7 mouse cellular contexts compared by ENCODE assay signal in the genomic region with DNA sequence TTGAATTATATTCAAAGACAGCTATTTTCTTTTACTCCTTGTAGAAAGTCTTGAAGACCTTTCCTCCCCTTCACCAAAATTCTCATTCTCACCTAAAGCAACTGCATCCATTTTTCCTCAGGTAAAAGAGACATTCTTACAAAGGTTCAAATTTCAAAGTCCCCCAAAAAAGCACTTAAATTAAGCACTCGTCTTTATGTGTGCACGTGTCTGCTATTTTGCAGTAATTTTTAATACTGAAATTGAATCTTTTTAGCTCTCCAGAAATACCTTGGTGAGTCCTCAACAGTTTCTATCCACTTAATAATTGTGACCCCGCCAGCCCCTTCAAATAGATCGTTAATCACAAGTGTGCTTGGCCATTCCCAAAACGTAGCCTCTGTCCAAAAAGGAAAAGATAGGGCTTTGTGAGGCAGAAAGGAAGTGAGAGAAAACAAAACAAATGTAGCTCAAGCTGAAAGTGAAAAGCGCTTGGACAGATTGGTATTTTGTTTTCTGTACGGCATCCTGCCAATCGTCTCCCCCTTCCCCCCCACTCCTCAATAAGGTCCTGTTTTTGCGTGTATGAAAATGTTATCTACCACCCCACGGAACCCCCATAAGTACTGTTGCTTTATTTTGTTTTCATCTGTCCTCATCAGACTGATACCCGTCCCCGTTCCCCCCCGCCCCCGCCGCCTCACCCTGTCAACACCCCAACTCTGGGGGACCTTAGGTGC. TPM values are rescaled to one million over a fixed set of nuclear protein-coding genes. Genes with fewer than 3 reads are reported as not detected.
A peak's percentile ranks its signal among the peaks of the same experiment; 100 is the strongest.
DNase-seq lines count a peak whose midpoint lies in the region; ATAC-seq lines count a peak whose summit lies in the region.
"Not testable (repeated sequence)": the region's sequence is repeated elsewhere in the genome, so short reads cannot be mapped to it uniquely, and the experiment has no call there.

No protein-coding gene starts in this region.

- not testable (repeated sequence) for H3K27ac ChIP-seq in embryonic facial prominence, embryonic 15.5 days (replicated peaks); heart, embryonic 11.5 days (ENCODE audit: low read depth, low read length); intestine, embryonic 14.5 days (ENCODE audit: low read depth); limb, embryonic 12.5 days; neural tube, embryonic 15.5 days (replicated peaks)

- WGBS in embryonic facial prominence, embryonic 15.5 days = 2% methylated on average over 15 of the region's 15 CpGs
- whole genome bisulfite sequencing in heart, embryonic 11.5 days (ENCODE audit: insufficient replicate concordance) = 2% methylated on average over 15 of the region's 15 CpGs
- 3% methylated on average over 15 of the region's 15 CpGs for WGBS in intestine, embryonic 14.5 days
- under 1% methylated on average over 15 of the region's 15 CpGs for WGBS in limb, embryonic 12.5 days
- WGBS in neural tube, embryonic 15.5 days = 2% methylated on average over 15 of the region's 15 CpGs

- H3K9me3 ChIP-seq in embryonic facial prominence, embryonic 15.5 days (replicated peaks); heart, embryonic 11.5 days (replicated peaks; ENCODE audit: control insufficient read depth, low read length); intestine, embryonic 14.5 days (ENCODE audit: control insufficient read depth, low read length); limb, embryonic 12.5 days; neural tube, embryonic 15.5 days (replicated peaks): not testable (repeated sequence)

- not testable (repeated sequence) for ATAC-seq in embryonic facial prominence, embryonic 15.5 days (ENCODE audit: insufficient number of reproducible peaks, low FRiP score, low TSS enrichment, low read depth); heart, embryonic 11.5 days (replicated peaks; ENCODE audit: insufficient number of reproducible peaks, low FRiP score, low TSS enrichment); intestine, embryonic 14.5 days (replicated peaks; ENCODE audit: low FRiP score, low TSS enrichment, low read depth); limb, embryonic 12.5 days (ENCODE audit: insufficient number of reproducible peaks, insufficient read depth, low FRiP score, low TSS enrichment, low read depth); neural tube, embryonic 15.5 days (ENCODE audit: low FRiP score)

- peak overlapping the region; percentile 35; the same call in 1 of the 2 replicates for H3K9ac ChIP-seq in embryonic facial prominence, embryonic 15.5 days
- H3K9ac ChIP-seq in heart, embryonic 11.5 days (ENCODE audit: low read depth, low read length) = peak overlapping the region; percentile 86
- peak overlapping the region; percentile 79 for H3K9ac ChIP-seq in intestine, embryonic 14.5 days (ENCODE audit: low read length)
- peak overlapping the region; percentile 72 for H3K9ac ChIP-seq in limb, embryonic 12.5 days (replicated peaks)
- peak overlapping the region; percentile 18; the same call in 1 of the 2 replicates for H3K9ac ChIP-seq in neural tube, embryonic 15.5 days (replicated peaks)

- H3K27me3 ChIP-seq in embryonic facial prominence, embryonic 15.5 days; heart, embryonic 11.5 days (ENCODE audit: control insufficient read depth, insufficient read depth, low read length); intestine, embryonic 14.5 days (replicated peaks; ENCODE audit: control insufficient read depth, insufficient read depth, low read length); limb, embryonic 12.5 days: not testable (repeated sequence)
- peaks cover 21% of the 10 kb centered on the region for H3K27me3 ChIP-seq in neural tube, embryonic 15.5 days (replicated peaks)

- H3K4me3 ChIP-seq in embryonic facial prominence, embryonic 15.5 days (replicated peaks) = peak overlapping the region; percentile 74
- H3K4me3 ChIP-seq in heart, embryonic 11.5 days (ENCODE audit: low read depth, low read length) = peak overlapping the region; percentile 76
- H3K4me3 ChIP-seq in intestine, embryonic 14.5 days (ENCODE audit: low read depth, low read length) = peak overlapping the region; percentile 65
- H3K4me3 ChIP-seq in limb, embryonic 12.5 days (replicated peaks) = peak overlapping the region; percentile 60
- H3K4me3 ChIP-seq in neural tube, embryonic 15.5 days (replicated peaks) = peak overlapping the region; percentile 59

- DNase-seq in T-cell, adult 2 months (ENCODE audit: low spot score) = peak; percentile 4
- DNase-seq in intestine, embryonic 14.5 days (ENCODE audit: low spot score) = peak; percentile 53
- peak; percentile 34 for DNase-seq in lung, postnatal 10 days

- H3K4me2 ChIP-seq in embryonic facial prominence, embryonic 15.5 days (replicated peaks) = peak overlapping the region; percentile 99
- H3K4me2 ChIP-seq in heart, embryonic 11.5 days = peak overlapping the region; percentile 93
- peak overlapping the region; percentile 85 for H3K4me2 ChIP-seq in intestine, embryonic 14.5 days (ENCODE audit: low read length)
- peak overlapping the region; percentile 96 for H3K4me2 ChIP-seq in limb, embryonic 12.5 days
- H3K4me2 ChIP-seq in neural tube, embryonic 15.5 days = peak overlapping the region; percentile 98

- H3K36me3 ChIP-seq in embryonic facial prominence, embryonic 15.5 days; heart, embryonic 11.5 days (ENCODE audit: control insufficient read depth, insufficient read depth, low read length); intestine, embryonic 14.5 days (ENCODE audit: control insufficient read depth, insufficient read depth, low read length); limb, embryonic 12.5 days; neural tube, embryonic 15.5 days: not testable (repeated sequence)

- H3K4me1 ChIP-seq in embryonic facial prominence, embryonic 15.5 days; heart, embryonic 11.5 days (ENCODE audit: control insufficient read depth, insufficient read depth, low read length); intestine, embryonic 14.5 days (replicated peaks; ENCODE audit: control insufficient read depth, insufficient read depth, low read length); limb, embryonic 12.5 days (replicated peaks): not testable (repeated sequence)
- H3K4me1 ChIP-seq in neural tube, embryonic 15.5 days = peaks cover 38% of the 10 kb centered on the region

RNA-seq across cellular contexts. Expression of gene Cdk6, which starts 0.8 kb away (rescaled TPM):
- 33.3 and 36.0 TPM in 2 replicates for polyA plus RNA-seq in embryonic facial prominence, embryonic 15.5 days (2015; fragmentation: Nextera tagmentation; extraction: Ambion mirVana)
- 23.1 and 31.3 TPM in 2 replicates for polyA plus RNA-seq in heart, embryonic 11.5 days (2014; fragmentation: Nextera tagmentation; extraction: Ambion mirVana)
- 39.6 and 41.3 TPM in 2 replicates for polyA plus RNA-seq in intestine, embryonic 14.5 days (2014; fragmentation: Nextera tagmentation; extraction: Ambion mirVana)
- polyA plus RNA-seq in limb, embryonic 12.5 days (2016; fragmentation: Nextera tagmentation; extraction: Ambion mirVana) = 29.7 and 32.5 TPM in 2 replicates
- 13.3 and 32.5 TPM in 2 replicates for polyA plus RNA-seq in neural tube, embryonic 15.5 days (2015; fragmentation: Nextera tagmentation; extraction: Ambion mirVana)

Comparison
In these comparisons a context has a peak if more than half of its experiments do, and no peak if none do; other contexts are left out.
1. H3K9ac ChIP-seq: peak in every context shown above with its lines; median percentile 86 in heart, embryonic 11.5 days; 79 in intestine, embryonic 14.5 days; 72 in limb, embryonic 12.5 days; 35 in embryonic facial prominence, embryonic 15.5 days; 18 in neural tube, embryonic 15.5 days.